Mouse (Mus musculus): ENCODE results near the gene Cfap43. TPM values are rescaled to one million over a fixed set of nuclear protein-coding genes. Genes with fewer than 3 reads are reported as not detected.

Cfap43 gene
- total RNA-seq, 4 experiments from 2014 or later, result not detected

- DNase-seq, result no peak
Observed at GRCm38 (mm10) chr19:47914191-47914590, 4.9 kb downstream of the Cfap43 start.

DNA sequence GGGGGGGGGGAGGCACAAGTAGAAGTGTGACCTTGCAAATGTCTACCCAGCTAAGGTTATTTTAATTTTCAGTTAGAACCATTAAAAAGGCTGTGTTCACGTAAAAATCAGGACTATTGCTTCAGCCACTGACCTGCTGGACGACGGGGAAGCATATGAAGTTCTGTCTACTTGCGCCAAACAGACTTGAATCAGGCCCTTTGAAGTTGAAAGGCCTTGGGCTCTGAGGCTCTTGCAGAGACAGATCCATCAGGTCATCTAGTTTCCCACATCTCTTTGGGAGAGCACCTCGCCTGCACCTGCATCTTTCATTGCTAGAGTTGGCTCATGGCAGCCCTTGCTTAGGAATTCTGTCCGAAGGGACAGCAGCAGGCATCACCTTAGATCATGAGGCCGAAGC lies 5.7 kb downstream of the Cfap43 start:
- no peak for DNase-seq

DNA sequence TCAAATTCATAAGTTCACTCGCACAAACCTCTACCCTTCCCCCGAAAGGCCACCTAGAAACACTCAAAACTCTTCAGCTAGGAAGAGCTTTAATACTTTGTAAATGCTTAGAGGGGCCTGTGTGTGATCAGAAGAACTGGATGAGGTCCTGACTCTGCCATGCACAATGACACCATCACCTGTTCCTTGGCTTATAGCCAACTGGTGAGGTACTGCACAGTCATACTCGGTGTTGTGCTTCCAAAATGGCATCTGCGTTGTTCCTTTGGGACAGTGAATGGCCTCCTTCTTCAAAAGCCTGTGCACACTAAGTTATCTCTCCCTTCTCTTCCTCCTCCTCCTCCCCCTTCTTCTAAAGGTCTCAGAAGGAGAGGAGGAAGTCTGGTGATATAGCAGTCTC lies 8.3 kb downstream of the Cfap43 start:
- no peak for DNase-seq

DNA sequence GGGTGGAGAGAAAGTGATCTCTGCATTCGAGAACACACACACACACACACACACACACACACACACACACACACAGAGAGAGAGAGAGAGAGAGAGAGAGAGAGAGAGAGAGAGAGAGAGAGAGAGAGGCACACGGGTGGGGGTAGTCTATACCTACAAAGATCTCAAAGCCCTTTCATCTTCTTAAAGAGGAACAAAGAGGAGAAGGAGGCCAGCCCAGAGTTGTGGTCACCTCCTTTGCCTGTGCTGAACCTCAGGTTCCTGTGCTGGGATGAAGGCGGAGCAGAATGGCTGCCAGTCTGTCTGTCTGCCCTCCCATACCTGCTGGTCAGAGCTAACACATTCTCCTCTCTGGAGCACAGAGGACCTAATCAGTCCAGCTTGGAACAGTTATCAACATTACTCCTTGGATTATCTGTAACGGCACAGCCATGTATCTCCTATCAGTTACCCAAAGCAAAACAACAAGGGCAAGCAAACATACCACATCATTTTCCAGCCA lies 8.9 kb downstream of the Cfap43 start:
- DNase-seq, result no peak

DNA sequence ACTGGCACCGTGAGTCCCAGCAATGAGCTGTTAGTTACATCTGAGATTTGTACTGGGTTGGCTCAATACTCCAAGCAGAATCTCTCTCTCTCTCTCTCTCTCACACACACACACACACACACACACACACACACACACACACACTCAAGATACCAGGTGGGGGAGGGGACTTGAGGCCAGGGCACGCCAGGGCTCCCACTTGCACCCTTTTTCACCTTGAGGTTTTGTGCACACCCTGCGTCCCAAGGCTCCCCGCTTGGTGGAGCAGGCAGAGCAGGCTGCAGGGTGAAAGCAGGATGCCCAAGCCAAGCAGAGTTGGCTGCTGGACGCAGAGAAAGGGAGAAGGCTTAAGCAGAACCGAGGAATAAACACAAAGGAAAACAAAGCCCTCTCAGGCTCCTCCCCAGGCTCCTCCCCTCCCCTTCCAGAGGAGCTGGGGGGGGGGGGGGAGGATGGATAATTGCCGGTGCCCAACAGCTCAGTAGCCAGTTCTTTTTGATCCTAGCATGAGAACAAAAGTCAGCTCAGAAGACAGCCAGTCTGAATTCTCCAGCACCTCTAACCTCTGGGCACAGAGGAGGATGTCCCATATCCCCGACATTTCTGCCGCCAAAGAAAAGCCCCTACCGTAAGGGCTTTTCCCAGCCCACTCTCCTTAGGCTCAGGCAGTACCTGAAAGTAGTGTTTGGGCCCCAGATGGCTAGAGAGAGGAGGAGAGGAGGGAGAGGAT lies 9.5 kb downstream of the Cfap43 start:
- no peak for DNase-seq

DNA sequence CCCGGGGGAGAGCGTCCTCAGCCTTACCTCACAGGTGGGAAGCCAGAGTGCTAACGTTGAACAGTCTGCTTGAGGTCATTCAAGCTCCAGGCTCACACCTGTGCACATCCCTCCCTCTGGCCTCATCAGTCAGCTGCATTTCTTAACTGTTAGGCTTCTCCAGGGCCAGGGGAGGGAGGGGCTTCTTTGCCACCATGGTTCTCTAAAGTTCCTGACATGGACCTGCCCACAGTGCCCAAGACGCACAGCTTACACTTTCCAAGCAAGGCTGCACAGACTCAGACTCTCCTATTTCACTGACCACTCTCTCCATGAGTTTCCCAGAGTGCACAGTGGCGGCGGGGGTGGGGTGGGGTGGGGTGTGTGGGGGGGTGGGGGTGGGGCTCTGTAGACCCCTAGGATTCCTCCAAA lies 10.1 kb downstream of the Cfap43 start:
- no peak for DNase-seq

DNA sequence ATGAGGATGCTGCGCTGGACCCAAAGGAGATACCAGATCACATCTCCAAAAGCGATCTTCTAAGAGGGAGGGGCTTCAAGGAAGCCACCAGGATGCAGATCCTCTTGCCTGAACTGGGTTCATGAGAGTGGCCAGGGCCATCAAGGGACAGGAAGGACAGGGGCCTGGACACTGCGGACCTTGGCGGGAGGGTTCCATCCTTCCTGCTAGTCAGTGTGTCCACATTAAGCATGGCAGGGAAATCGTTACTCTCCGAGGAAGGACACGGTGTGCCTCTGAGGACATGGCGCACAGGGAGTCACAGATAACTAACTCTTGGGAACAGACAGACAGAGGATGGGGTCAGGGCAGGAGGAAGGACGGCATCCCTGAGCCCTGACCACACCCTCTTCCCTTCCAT lies 11.5 kb downstream of the Cfap43 start:
- peak; percentile 61 for DNase-seq

DNA sequence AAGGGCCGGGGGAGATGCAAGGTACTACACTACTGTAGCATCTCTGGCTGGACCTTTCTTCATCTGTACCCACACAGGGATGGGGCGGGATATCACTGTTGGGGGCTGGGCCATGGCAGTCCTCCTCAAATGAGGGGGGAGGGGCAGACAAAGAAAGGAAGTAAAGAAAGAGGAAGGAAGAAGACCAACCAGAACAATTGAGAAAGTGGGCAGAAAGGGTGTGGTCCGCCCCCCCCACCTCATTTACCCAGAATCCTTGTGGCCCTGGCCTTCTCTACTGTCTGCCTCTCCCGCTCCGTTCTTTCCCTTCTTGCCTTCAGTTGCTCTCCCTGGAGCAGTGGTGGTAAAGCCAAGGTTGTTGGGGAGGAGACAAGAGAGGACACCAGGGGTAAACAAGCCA lies 13.5 kb downstream of the Cfap43 start:
- DNase-seq, result no peak

DNA sequence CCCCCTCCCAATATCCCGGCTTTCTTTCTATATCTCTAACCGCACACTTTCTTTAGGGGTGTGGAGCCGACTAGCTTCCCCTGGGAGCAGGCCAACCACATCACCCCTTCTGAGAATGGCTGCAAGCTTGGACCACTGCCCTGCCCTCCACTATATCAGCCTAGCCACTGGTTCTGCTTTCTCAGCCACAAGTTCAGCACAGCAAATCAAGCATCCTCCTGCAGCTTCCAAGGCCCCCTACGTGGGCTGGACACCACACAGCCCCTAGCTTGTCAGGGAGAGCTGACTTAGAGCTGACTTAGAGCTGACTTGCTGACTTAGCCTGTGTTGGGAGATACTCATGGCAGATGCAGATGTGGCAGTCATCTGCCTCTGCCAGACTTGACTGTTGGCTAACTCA lies 14.0 kb downstream of the Cfap43 start:
- DNase-seq, result no peak

DNA sequence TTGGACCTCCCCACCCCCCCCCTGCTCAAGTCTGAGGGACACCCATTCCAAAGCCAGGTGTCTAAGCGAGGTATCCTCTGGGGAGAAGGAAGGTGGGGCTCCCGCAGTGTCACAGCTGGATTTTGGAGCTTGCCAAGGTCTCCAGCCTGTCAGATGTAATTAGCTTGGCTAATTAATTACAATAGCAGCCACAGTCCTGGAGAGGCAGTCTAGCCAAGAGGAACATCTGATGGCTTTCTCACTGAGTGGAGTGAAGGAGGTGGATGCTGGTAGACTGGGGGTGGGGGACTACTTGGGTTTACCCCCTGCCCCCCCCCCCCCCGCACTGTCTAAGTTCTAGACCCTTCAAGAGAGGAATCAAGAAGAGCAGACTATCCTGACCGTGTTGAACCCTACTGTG lies 15.4 kb downstream of the Cfap43 start:
- DNase-seq, result no peak

- peak; percentile 48 for DNase-seq
Observed at GRCm38 (mm10) chr19:47902316-47903201, 16.5 kb downstream of the Cfap43 start.

DNA sequence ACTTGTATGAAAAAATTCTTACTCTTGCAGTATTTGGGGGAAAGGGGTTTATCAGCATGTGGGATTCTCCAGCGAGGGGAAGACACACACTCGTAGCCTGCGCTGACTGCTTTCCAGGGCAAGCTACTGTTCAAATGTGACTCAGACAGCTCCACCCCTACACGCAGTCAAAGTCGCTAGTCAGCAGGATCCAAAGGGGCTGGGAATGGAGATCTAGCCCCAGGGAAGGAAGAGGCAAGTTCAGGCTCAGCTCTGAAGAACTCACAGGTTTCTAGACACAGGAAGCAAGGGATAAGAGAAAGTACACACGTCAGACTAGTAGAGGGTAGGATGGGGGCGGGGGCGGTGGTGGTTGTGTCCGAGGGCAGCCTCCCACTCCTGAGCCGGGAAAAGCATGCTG lies 18.5 kb downstream of the Cfap43 start:
- no peak for DNase-seq

- DNase-seq, result no peak
Observed at GRCm38 (mm10) chr19:47900012-47900411, 19.1 kb downstream of the Cfap43 start.

DNA sequence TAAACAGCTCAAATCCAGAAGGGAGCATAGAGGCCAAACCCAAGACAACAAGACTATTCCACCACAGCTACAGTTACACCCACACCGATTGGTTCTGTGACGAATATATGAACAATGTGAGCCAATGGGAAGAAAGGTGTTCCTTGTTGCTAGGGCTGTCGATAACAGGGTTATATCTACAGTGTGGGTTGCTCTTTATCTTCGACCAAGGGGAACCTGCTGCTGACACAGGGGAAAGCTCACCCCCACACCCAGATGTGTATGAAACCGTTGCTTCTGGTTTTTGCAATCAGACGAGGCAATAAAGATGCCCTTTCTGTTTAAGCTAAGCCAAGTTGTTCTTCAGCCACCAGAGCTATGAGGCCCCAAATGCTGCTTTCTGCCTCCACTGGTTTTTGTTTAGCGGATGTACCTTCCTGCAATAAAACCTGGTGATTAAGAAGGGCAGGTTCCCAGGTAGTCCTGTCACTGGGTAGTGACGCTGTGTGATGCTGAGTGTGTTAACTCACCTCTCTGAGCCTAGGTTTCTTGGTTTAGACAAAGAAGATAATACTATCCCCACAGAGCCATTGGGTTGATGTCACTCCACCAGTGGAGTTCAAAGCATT lies 20.5 kb downstream of the Cfap43 start:
- no peak for DNase-seq

GRCm38 (mm10) chr19:47893092-47893491 lies 26.0 kb downstream of the Cfap43 start:
- DNase-seq, result no peak

DNA sequence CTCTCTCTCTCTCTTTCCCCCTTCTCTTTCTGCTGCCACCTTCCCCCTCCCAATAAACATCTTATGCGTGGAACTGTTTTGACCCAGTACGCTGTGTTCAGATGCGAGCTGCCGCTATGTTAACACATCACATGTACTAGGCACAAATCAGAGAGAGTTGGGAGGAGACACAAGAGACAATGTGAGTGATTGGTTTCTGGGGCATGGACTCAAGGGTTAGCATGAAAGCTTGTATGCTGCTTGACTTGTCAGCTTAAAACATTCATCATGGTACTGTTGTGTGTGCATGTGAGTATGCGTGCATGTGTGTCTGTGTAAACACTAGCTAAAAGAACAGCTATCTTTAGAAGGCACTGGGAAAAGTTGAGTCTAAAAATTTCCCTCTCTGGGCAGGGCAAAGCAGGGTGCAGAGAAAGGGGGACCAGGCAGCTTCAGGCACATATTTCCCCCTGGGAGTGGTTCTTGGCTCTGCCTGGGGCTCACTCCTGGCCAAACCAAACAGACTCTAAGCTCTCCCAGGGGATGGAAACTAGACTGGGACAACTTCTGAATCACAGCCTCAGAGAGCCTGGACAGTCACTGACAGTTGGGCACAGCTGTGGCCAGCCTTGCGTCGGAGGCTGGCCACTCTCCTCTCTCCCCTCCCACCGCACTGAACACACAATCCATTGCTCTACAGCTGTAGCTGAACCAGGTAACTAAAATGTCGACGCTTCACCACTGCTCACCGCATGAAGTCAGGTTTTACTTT lies 27.4 kb downstream of the Cfap43 start:
- DNase-seq, result no peak

- DNase-seq, result no peak
Observed at GRCm38 (mm10) chr19:47890489-47891130, 28.5 kb downstream of the Cfap43 start.

- DNase-seq, result no peak
Observed at GRCm38 (mm10) chr19:47888037-47888436, 31.1 kb downstream of the Cfap43 start.

- DNase-seq, result no peak
Observed at GRCm38 (mm10) chr19:47887417-47887816, 31.7 kb downstream of the Cfap43 start.

- peak; percentile 60 for DNase-seq
Observed at GRCm38 (mm10) chr19:47886617-47887016, 32.5 kb downstream of the Cfap43 start.

DNA sequence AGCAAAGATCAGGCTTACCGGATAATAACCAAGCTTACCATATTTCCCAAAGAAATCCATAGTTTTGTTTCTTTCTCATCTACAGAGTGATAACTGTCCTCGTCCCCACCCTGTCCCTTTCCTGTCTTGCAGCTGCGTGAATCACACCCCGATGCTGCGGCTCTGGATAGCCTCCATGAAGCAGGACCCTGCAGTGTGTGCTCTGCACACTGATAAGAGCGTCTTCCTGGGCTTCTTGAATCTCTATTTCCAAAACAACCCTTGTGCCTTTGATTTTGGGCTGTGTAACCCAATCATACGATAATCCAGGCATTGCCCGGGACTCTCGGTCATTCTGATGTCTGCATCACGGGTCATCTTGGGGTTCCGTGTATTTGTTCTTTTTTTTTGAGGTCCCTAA lies 33.2 kb downstream of the Cfap43 start:
- DNase-seq, result no peak

DNA sequence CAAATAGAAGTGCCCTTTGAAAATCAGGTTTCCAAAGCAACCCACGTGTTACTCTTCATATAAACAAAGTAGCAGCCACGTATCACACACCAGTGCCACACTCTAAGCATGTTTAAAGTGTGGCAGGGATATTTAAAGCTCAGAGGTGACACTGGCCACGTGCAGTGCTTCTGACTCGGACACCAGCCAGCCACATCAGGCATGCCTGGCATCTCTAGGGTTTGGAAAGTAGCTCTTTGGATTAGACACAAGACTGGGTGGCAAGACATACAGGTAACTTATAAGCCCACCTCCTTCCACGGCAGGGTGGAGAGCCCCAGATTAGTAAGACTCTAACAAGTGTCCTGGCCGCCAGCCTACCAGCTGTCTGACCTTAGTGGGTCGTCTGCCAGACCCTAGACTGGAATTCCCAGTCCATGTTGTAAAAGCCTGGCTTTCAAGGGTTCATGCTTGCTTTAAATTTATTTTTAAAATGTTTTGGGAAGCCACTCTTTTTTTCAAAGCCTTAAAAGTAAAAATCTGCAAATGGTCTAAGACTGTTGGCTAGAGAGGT lies 33.8 kb downstream of the Cfap43 start:
- no peak for DNase-seq
